ENCODE assay signal across 8 mouse cellular contexts in genomic region chrX:136708168-136708681, GRCm38 (mm10). TPM values are rescaled to one million over a fixed set of nuclear protein-coding genes. Genes with fewer than 3 reads are reported as not detected.
DNase-seq lines count a peak whose midpoint lies in the region; ATAC-seq and TF ChIP-seq lines count a peak whose summit lies in the region.

No protein-coding gene starts in this region.

- TF ChIP-seq CTCF in cortical plate, adult 2 months (IDR thresholded peaks at IDR 0.05; ENCODE audit: extremely low read depth, insufficient read depth, low read length), result no peak

- no peaks in the 10 kb centered on the region for H3K9me3 ChIP-seq in erythroblast, embryonic 14.5 days (ENCODE audit: control insufficient read depth, low read length)
- H3K9me3 ChIP-seq in intestine, embryonic 15.5 days, result no peaks in the 10 kb centered on the region
- H3K9me3 ChIP-seq in megakaryocyte, embryonic 14.5 days, result no peaks in the 10 kb centered on the region

- 11% methylated on average over 16 of the region's 18 CpGs for WGBS in intestine, embryonic 15.5 days

- peak overlapping the region; percentile 39 for H3K9ac ChIP-seq in intestine, embryonic 15.5 days

- H3K36me3 ChIP-seq in erythroblast, embryonic 14.5 days (ENCODE audit: control insufficient read depth), result no peaks in the 10 kb centered on the region
- no peaks in the 10 kb centered on the region for H3K36me3 ChIP-seq in intestine, embryonic 15.5 days
- H3K36me3 ChIP-seq in megakaryocyte, embryonic 14.5 days (replicated peaks; ENCODE audit: low read length), result no peaks in the 10 kb centered on the region

- DNase-seq in left cerebral cortex, postnatal 25 days (ENCODE audit: low spot score in 2 of 2), result peak; percentile 43 to 45
- peak; percentile 70 for DNase-seq in right cerebral cortex, postnatal 10 days (ENCODE audit: low spot score in 2 of 2)

- peak overlapping the region; percentile 56 for H3K27ac ChIP-seq in cortical plate, adult 2 months (ENCODE audit: insufficient read depth, low read length)
- H3K27ac ChIP-seq in intestine, embryonic 15.5 days, result peak overlapping the region; percentile 51

- intact Hi-C loops in left cerebral cortex, postnatal 25 days (cut with DNase I), result no loop called here

- peak overlapping the region; percentile 53 for H3K4me3 ChIP-seq in erythroblast, embryonic 14.5 days (replicated peaks)
- H3K4me3 ChIP-seq in cortical plate, adult 2 months (ENCODE audit: insufficient read depth, low read length), result peak overlapping the region; percentile 70
- H3K4me3 ChIP-seq in intestine, embryonic 15.5 days (replicated peaks), result peak overlapping the region; percentile 45
- H3K4me3 ChIP-seq in megakaryocyte, embryonic 14.5 days (replicated peaks), result peak overlapping the region; percentile 87

- TF ChIP-seq POLR2A in cortical plate, adult 2 months (IDR thresholded peaks at IDR 0.05; ENCODE audit: extremely low read depth, insufficient read depth, low read length), result 0 out of 2 replicates have a peak, but pooled peaks have one; percentile 26

- ATAC-seq in erythroblast, adult 5-6 weeks (replicated peaks; ENCODE audit: low FRiP score, poor library complexity, severe bottlenecking), result no peak
- peak; percentile 92 for ATAC-seq in granulocyte monocyte progenitor cell, adult 5-6 weeks (replicated peaks; ENCODE audit: poor library complexity, severe bottlenecking)
- ATAC-seq in intestine, embryonic 15.5 days, result peak; percentile 85

- peaks cover 14% of the 10 kb centered on the region for H3K27me3 ChIP-seq in erythroblast, embryonic 14.5 days (ENCODE audit: control insufficient read depth)
- H3K27me3 ChIP-seq in intestine, embryonic 15.5 days (replicated peaks), result no peaks in the 10 kb centered on the region
- H3K27me3 ChIP-seq in megakaryocyte, embryonic 14.5 days (replicated peaks), result peaks cover 21% of the 10 kb centered on the region

- no peaks in the 10 kb centered on the region for H3K4me1 ChIP-seq in erythroblast, embryonic 14.5 days (ENCODE audit: control insufficient read depth)
- H3K4me1 ChIP-seq in cortical plate, adult 2 months (ENCODE audit: control insufficient read depth, insufficient read depth, low read length), result no peaks in the 10 kb centered on the region
- H3K4me1 ChIP-seq in intestine, embryonic 15.5 days (replicated peaks), result no peaks in the 10 kb centered on the region
- H3K4me1 ChIP-seq in megakaryocyte, embryonic 14.5 days, result peaks cover 6% of the 10 kb centered on the region; the same call in 1 of the 2 replicates

- H3K4me2 ChIP-seq in intestine, embryonic 15.5 days (replicated peaks), result peak overlapping the region; percentile 56

RNA-seq across cellular contexts. Expression of gene Tceal1, which starts 0.4 kb away (rescaled TPM):
- polyA plus RNA-seq in erythroblast, embryonic 14.5 days (2012), result not detected in 2 replicates
- total RNA-seq in erythroblast, adult 5-6 weeks (2015; ENCODE audit: low replicate concordance), result not detected in 2 replicates
- total RNA-seq in erythroblast, adult 5-6 weeks (2017; ENCODE audit: low replicate concordance), result 0.28 TPM in 1 of 2 replicates, not detected in the other
- polyA plus RNA-seq in cortical plate, adult 2 months (2012; rRNA removed), result 14.9 TPM in 2 replicates
- total RNA-seq in granulocyte monocyte progenitor cell, adult 5-6 weeks (2014; fragmentation: Nextera tagmentation), result 1.1 TPM in 2 replicates
- 0.21 and 0.39 TPM in 2 replicates for total RNA-seq in granulocyte monocyte progenitor cell, adult 5-6 weeks (2017)
- polyA plus RNA-seq in intestine, embryonic 15.5 days (2015; fragmentation: Nextera tagmentation; extraction: Ambion mirVana), result 6.0 and 7.8 TPM in 2 replicates
- 10 to 100 TPM; 11.9 to 15.2 TPM for total RNA-seq in left cerebral cortex, postnatal 25 days (2021)
- not detected in 2 replicates for polyA plus RNA-seq in megakaryocyte, embryonic 14.5 days (2012; ENCODE audit: insufficient read depth, low replicate concordance)

RNA-seq across cellular contexts. Expression of gene Morf4l2, which starts 35.3 kb away (rescaled TPM):
- polyA plus RNA-seq in erythroblast, embryonic 14.5 days (2012), result 17.3 and 24.0 TPM in 2 replicates
- 42.1 and 57.5 TPM in 2 replicates for total RNA-seq in erythroblast, adult 5-6 weeks (2015; ENCODE audit: low replicate concordance)
- total RNA-seq in erythroblast, adult 5-6 weeks (2017; ENCODE audit: low replicate concordance), result 120 and 125 TPM in 2 replicates
- 242 and 259 TPM in 2 replicates for polyA plus RNA-seq in cortical plate, adult 2 months (2012; rRNA removed)
- total RNA-seq in granulocyte monocyte progenitor cell, adult 5-6 weeks (2014; fragmentation: Nextera tagmentation), result 170 and 206 TPM in 2 replicates
- 712 and 733 TPM in 2 replicates for total RNA-seq in granulocyte monocyte progenitor cell, adult 5-6 weeks (2017)
- 439 and 480 TPM in 2 replicates for polyA plus RNA-seq in intestine, embryonic 15.5 days (2015; fragmentation: Nextera tagmentation; extraction: Ambion mirVana)
- 100 to 1,000 TPM; 337 to 381 TPM for total RNA-seq in left cerebral cortex, postnatal 25 days (2021)
- polyA plus RNA-seq in megakaryocyte, embryonic 14.5 days (2012; ENCODE audit: insufficient read depth, low replicate concordance), result 77.8 and 360 TPM in 2 replicates
